Mouse (Mus musculus): ENCODE data around the gene Tecpr1.

DNA sequence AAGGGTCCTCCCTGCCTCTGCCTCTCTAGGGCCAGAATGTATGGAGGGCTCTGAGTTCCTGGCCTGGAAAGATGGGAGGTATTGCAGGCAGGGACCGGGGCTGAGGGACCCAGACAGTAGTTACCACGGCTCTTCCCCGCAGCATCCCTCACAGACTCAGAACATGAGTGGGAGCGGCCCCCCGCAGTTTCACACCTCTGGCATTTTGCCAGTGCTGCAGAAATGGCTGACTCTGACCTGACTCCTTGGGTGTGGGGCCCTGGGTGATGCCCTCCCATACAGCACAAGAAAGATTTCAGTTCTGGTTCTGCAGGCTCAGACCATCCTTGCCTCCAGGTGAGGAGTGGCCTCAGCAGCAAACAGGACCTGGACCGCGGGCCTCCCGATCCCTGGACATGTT, 27.8 kb downstream of the Tecpr1 start:
- no peak for TF ChIP-seq POLR2A (IDR thresholded peaks at IDR 0.05; ENCODE audit: control insufficient read depth, extremely low read depth, insufficient read depth, low read length, poor library complexity)
- TF ChIP-seq CTCF (IDR thresholded peaks at IDR 0.05; ENCODE audit: borderline replicate concordance, control insufficient read depth, extremely low read depth, insufficient read depth, low read length, poor library complexity) = no peak
